Mouse (Mus musculus): ENCODE measurements around the gene Kcnj12. TPM values are rescaled to one million over a fixed set of nuclear protein-coding genes. Genes with fewer than 3 reads are reported as not detected.

Gene Kcnj12
- polyA plus RNA-seq, 1 experiment from 2014 or later = 1.7 TPM

DNA sequence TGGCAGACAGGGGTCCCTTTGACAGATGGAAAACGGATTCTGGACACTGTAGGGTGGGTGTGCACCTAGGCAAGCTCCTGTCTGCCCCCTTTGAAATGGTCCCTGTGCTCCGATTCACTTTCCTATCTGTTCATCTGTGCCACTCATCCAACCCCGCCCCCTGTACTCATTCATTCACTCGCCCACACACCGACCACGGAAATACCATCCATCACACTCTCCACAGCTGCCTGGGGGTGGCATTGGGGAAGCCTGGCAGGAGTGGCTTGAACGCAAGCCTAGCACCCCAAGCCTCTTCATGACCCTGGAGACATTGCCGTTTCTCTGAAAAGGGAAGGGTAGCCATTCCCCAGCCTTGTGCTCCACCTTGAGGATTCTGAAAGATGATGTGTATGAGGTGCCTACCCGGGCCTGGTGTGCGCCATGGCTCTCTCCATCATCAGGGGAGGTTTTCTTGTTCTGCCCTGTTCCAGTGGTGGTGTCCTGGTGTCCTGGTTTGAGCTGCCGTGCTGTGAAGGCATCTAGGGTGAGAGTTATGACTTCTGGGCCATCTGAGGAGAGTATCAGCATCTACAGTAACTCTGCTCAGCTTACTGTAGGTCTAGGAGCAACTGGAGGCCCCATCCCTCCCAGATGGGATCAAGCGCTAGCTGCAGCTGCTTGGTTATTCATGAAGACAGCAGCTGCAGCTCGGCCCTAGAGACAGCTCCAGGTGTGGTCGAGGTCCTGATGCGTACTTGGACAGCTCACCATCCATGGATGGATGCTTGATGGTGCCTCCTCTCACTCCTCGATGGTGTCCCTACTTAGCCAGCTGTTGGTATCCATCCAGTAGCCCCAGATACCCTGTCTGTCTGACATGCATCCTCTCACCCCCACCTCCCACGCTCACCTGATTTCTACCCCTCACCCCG lies 40.4 kb downstream of the Kcnj12 start:
- WGBS = 76% methylated on average over 18 of the region's 18 CpGs
- H3K9me3 ChIP-seq (replicated peaks) = no peaks in the 10 kb centered on the region
- 0 out of 2 replicates have a peak, but pooled peaks cover 7% of the 10 kb centered on the region for H3K4me1 ChIP-seq
- no peaks in the 10 kb centered on the region for H3K36me3 ChIP-seq
- no peaks in the 10 kb centered on the region for H3K27me3 ChIP-seq
- H3K4me2 ChIP-seq (replicated peaks) = no peak overlapping the region
- H3K9ac ChIP-seq = no peak overlapping the region
- H3K4me3 ChIP-seq (replicated peaks) = no peak overlapping the region
- no peak for ATAC-seq (ENCODE audit: insufficient number of reproducible peaks, low FRiP score, low TSS enrichment, low read depth)
- H3K27ac ChIP-seq (replicated peaks) = no peak overlapping the region

DNA sequence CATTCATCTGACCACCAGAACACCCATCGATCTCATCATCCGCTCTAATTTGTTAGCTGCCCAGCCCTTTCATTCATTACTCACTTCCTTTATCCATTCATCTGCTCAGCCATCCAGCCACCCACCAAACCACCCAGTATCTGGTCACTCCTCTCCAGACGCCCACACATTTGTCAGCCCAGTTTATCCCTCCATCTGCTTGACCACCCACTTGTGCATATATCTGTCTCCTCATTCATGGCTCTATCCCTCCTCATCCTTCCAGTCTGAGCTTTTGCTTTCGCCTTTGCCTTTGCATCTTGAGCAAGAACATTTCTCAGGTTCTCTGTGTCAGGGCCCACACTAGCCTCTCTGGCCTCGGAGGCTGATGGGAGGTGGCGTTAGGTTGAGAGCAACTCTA lies 41.1 kb downstream of the Kcnj12 start:
- WGBS = 88% methylated on average over 6 of the region's 6 CpGs
- no peak overlapping the region for H3K27ac ChIP-seq (replicated peaks)
- no peak for ATAC-seq (ENCODE audit: insufficient number of reproducible peaks, low FRiP score, low TSS enrichment, low read depth)

DNA sequence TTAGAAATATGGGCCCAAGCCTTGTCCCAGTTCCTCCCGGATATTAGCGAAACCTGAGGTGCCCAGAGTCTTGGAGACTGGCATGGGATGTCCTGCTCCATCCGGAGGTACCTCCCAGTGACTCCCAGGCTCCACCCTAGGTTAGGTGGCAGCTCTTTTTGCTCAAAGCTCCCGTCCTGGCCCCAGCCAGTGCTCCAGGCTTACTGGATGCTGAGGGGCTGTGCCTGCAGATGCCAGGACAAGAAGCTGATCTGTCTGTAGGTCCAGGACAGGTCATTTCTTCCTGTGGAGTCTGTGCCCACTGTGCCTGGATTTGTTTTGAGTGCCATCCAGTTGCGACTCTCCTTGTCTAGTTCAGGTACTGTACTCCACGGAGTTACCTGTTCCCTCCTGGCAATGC lies 43.3 kb downstream of the Kcnj12 start:
- WGBS = 84% methylated on average over 6 of the region's 6 CpGs
- H3K36me3 ChIP-seq = no peaks in the 10 kb centered on the region
- H3K4me3 ChIP-seq (replicated peaks) = no peak overlapping the region
- H3K27me3 ChIP-seq = no peaks in the 10 kb centered on the region
- no peak for ATAC-seq (ENCODE audit: insufficient number of reproducible peaks, low FRiP score, low TSS enrichment, low read depth)
- no peaks in the 10 kb centered on the region for H3K9me3 ChIP-seq (replicated peaks)
- H3K4me1 ChIP-seq = no peaks in the 10 kb centered on the region
- no peak overlapping the region for H3K27ac ChIP-seq (replicated peaks)
- no peak overlapping the region for H3K9ac ChIP-seq
- H3K4me2 ChIP-seq (replicated peaks) = no peak overlapping the region

More for the DNA sequence above, 41.1 kb downstream of the Kcnj12 start:
- H3K36me3 ChIP-seq = no peaks in the 10 kb centered on the region
- 0 out of 2 replicates have a peak, but pooled peaks cover 7% of the 10 kb centered on the region for H3K4me1 ChIP-seq
- no peaks in the 10 kb centered on the region for H3K27me3 ChIP-seq
- no peak overlapping the region for H3K4me2 ChIP-seq (replicated peaks)
- H3K9ac ChIP-seq = no peak overlapping the region
- no peak overlapping the region for H3K4me3 ChIP-seq (replicated peaks)
- H3K9me3 ChIP-seq (replicated peaks) = no peaks in the 10 kb centered on the region

DNA sequence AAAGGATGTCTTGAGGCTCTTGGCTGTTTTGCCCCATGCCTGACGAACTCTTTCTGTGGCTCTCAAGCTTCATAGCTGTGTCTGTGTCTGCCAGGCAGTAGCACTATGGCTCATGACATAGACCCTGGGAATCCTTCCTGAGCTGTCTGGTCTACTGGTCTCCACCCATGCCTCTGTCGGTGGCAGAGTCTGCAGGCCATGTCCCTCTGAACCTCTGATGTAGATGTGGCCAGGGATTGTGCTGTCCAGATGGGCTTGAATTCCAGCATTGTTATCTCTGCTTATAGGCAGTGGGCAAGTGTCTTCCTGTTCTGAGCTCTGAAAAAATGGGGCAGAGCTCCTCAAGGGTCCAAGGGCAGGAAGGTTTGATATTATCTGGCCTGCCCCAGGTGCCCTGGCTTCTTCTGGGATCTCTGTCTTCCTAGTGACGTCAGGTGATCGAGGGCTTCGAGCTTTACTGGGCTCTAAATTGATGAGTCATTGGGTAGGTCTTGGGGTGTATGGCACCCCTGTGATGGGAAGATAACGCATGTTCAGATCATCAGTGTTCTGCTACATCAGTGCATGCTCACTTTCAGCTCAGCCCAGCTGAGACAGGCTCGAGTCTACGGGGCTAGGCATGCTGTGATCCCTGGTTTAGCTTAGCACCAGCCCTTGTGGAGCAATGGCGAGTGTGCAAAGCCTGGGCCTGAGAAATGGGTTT lies 44.9 kb downstream of the Kcnj12 start:
- H3K27ac ChIP-seq (replicated peaks) = no peak overlapping the region
- no peaks in the 10 kb centered on the region; the same call in 1 of the 2 replicates for H3K4me1 ChIP-seq
- no peak overlapping the region for H3K9ac ChIP-seq
- H3K4me2 ChIP-seq (replicated peaks) = no peak overlapping the region
- no peaks in the 10 kb centered on the region for H3K27me3 ChIP-seq
- no peaks in the 10 kb centered on the region for H3K36me3 ChIP-seq
- no peak for ATAC-seq (ENCODE audit: insufficient number of reproducible peaks, low FRiP score, low TSS enrichment, low read depth)
- H3K4me3 ChIP-seq (replicated peaks) = no peak overlapping the region
- 84% methylated on average over 9 of the region's 9 CpGs for WGBS
- no peaks in the 10 kb centered on the region for H3K9me3 ChIP-seq (replicated peaks)

DNA sequence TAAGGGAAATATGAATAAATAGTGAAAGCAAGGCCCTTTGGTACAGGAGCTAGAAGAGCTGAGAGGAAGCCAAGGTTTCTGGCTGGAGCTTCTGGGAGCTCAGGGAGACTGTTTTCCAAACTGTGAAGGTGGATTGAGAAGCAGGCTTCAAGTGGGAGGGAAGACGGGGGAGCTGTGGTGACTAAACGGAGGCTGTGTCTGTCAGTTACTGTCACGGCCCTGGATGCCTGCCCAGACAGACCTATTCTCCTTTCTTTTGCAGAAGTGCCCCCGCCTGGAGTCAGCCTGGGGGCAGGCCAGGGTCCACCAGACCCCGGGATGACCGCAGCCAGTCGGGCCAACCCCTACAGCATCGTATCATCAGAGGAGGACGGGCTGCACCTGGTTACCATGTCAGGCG lies 46.5 kb downstream of the Kcnj12 start:
- no peaks in the 10 kb centered on the region for H3K9me3 ChIP-seq (replicated peaks)
- H3K27me3 ChIP-seq = no peaks in the 10 kb centered on the region
- H3K4me2 ChIP-seq (replicated peaks) = no peak overlapping the region
- H3K27ac ChIP-seq (replicated peaks) = no peak overlapping the region
- H3K4me1 ChIP-seq = no peaks in the 10 kb centered on the region; the same call in 1 of the 2 replicates
- no peaks in the 10 kb centered on the region for H3K36me3 ChIP-seq
- H3K9ac ChIP-seq = no peak overlapping the region
- no peak overlapping the region for H3K4me3 ChIP-seq (replicated peaks)
- 79% methylated on average over 10 of the region's 10 CpGs for WGBS
- no peak for ATAC-seq (ENCODE audit: insufficient number of reproducible peaks, low FRiP score, low TSS enrichment, low read depth)

DNA sequence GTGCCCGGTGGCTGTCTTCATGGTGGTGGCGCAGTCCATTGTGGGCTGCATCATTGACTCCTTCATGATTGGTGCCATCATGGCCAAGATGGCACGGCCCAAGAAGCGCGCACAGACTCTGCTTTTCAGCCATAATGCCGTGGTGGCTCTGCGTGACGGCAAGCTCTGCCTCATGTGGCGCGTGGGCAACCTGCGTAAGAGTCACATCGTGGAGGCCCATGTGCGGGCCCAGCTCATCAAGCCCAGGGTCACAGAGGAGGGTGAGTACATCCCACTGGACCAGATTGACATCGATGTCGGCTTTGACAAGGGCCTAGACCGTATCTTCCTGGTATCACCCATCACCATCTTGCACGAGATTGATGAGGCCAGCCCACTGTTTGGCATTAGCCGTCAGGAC lies 47.3 kb downstream of the Kcnj12 start:
- no peak overlapping the region for H3K4me2 ChIP-seq (replicated peaks)
- H3K27ac ChIP-seq (replicated peaks) = no peak overlapping the region
- H3K4me1 ChIP-seq = no peaks in the 10 kb centered on the region; the same call in 1 of the 2 replicates
- H3K9me3 ChIP-seq (replicated peaks) = no peaks in the 10 kb centered on the region
- no peaks in the 10 kb centered on the region for H3K36me3 ChIP-seq
- no peak for ATAC-seq (ENCODE audit: insufficient number of reproducible peaks, low FRiP score, low TSS enrichment, low read depth)
- 97% methylated on average over 18 of the region's 18 CpGs for WGBS
- H3K4me3 ChIP-seq (replicated peaks) = no peak overlapping the region
- no peak overlapping the region for H3K9ac ChIP-seq
- no peaks in the 10 kb centered on the region for H3K27me3 ChIP-seq

DNA sequence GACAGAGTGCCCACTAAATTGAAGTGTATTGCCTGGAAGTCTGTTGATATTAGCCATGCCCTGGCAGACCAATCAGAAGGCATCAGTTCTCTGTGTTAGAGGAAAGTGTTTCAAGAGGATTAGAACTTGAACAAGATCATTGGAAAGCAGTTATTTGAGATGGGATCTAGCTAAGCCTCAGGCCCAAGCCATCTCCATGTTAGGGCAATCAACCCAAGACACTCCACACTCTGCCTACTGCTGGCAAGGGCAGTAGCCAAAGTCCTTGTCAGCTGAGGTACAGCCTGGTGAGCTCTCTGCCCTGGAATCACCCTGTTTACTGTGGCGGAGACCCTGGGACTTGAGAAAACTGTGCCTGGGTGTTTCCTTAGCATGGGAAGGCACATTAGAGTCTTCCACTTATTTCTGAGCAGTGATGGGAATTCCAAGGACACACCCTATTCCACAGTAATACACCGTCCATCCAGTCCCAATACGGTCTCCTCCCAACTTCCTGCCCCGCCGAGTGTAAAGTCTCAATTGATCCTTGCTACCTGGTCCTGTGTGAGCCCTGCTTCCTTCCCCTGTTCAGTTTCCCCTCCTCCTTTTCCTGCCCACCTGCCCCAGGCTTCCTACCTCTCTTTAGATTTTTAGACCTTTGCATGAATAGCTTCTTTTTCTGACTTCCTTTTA lies 52.4 kb downstream of the Kcnj12 start:
- Histone ChIP-seq H3K27me3 (no peaks in the 10 kb centered on the region), H3K27ac (replicated peaks) (no peak overlapping the region), H3K4me2 (replicated peaks) (no peak overlapping the region), H3K4me1 (no peaks in the 10 kb centered on the region; the same call in 1 of the 2 replicates), H3K9me3 (replicated peaks) (no peaks in the 10 kb centered on the region), H3K36me3 (no peaks in the 10 kb centered on the region), H3K9ac (no peak overlapping the region), H3K4me3 (replicated peaks) (no peak overlapping the region)
- no peak for ATAC-seq (ENCODE audit: insufficient number of reproducible peaks, low FRiP score, low TSS enrichment, low read depth)
- WGBS = 71% methylated on average over 5 of the region's 5 CpGs

DNA sequence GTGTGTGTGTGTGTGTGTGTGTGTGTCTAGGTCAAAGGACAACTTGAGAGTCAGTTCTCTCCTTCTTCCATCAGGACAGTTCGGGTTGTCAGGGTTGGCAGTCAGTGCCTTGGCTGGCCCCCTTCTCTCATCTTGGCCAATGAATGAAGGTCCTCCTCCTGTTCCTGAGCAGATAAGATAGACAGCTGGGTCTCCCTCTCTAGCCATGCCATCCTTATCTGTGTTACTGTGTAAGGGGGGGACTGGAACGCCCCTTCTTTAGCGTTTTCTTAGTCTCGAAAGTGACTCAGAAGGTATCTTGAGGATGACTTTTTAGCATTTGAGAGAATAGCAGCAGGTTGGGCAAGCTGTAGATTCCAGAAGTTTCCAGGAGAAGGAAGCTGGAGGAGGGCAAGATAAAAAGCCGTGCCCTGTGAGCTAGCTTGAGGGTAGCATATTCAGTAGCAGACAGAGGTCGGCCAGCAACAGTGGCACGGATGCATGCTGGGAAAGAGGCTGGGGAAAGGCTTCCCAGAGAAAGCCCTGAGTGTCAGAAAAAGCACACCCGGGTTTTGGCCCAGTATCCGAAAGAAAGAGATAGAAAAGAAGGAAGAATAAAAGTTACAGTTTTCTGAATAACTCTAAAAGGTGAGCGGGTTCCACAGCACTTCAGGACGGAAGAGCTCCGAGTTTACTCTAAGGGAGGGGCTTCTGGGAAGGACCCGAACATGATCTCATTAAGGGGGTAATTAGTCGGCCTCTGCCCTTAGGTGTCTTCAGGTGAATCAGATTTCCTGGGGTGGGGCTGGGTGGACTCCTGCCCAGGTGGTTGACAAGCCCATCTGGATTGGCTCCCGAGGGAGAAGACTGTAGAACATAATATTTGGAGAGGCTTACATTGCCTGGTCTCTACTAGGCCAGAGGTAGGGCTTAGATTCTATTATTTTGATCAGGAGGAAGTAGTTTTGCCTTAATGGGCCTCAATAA lies 53.3 kb downstream of the Kcnj12 start:
- Histone ChIP-seq H3K4me1 (no peaks in the 10 kb centered on the region; the same call in 1 of the 2 replicates), H3K9me3 (replicated peaks) (no peaks in the 10 kb centered on the region), H3K9ac (no peak overlapping the region), H3K27me3 (no peaks in the 10 kb centered on the region), H3K27ac (replicated peaks) (no peak overlapping the region), H3K4me2 (replicated peaks) (no peak overlapping the region), H3K4me3 (replicated peaks) (no peak overlapping the region), H3K36me3 (no peaks in the 10 kb centered on the region)
- no peak for ATAC-seq (ENCODE audit: insufficient number of reproducible peaks, low FRiP score, low TSS enrichment, low read depth)
- WGBS = 65% methylated on average over 15 of the region's 15 CpGs

DNA sequence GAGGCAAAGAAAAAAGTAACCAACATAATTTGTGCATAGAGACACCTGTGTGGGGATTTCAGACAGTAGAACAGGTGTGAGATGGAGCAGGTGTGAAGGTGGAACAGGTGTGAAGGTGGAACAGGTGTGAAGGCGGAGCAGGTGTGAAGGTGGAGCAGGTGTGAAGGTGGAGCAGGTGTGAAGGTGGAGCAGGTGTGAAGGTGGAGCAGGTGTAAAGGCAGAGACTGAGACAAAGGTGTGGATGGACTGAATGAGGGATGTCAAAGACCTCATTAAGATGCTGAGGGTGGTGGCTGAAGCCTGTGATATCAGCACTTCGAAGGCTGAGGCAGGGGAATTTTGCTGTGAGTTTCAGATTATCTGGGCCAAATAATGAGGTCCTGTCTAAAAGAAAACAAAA lies 59.3 kb downstream of the Kcnj12 start:
- Histone ChIP-seq H3K4me3 (replicated peaks) (no peak overlapping the region), H3K9ac (no peak overlapping the region), H3K9me3 (replicated peaks) (no peaks in the 10 kb centered on the region), H3K4me2 (replicated peaks) (no peak overlapping the region), H3K36me3 (no peaks in the 10 kb centered on the region), H3K27ac (replicated peaks) (no peak overlapping the region), H3K27me3 (no peaks in the 10 kb centered on the region), H3K4me1 (no peaks in the 10 kb centered on the region)
- no peak for ATAC-seq (ENCODE audit: insufficient number of reproducible peaks, low FRiP score, low TSS enrichment, low read depth)
- 84% methylated on average over 2 of the region's 2 CpGs for WGBS

DNA sequence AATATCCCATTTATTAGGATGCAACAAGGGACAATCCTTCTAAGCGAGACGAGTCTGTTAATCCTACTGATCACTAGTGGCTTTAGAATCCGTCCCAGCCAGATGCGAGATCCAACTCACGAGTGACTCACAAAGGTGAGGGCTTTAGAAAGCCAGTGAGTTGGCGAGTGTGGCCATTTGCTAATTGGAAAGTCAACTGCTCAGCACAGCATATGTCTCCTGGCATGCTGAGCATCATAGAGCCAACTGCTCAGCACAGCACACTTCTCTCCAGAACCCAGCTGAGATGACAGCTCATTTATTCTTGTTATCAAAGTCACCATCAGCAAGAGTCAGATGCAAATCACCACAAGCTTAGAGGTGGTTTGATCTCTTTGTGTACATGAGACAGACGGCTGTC lies 67.8 kb downstream of the Kcnj12 start:
- Histone ChIP-seq H3K36me3 (no peaks in the 10 kb centered on the region), H3K27me3 (no peaks in the 10 kb centered on the region), H3K4me3 (replicated peaks) (no peak overlapping the region), H3K27ac (replicated peaks) (no peak overlapping the region), H3K4me2 (replicated peaks) (no peak overlapping the region), H3K4me1 (no peaks in the 10 kb centered on the region), H3K9ac (no peak overlapping the region), H3K9me3 (replicated peaks) (no peaks in the 10 kb centered on the region)
- WGBS = 73% methylated on average over 7 of the region's 7 CpGs
- ATAC-seq (ENCODE audit: insufficient number of reproducible peaks, low FRiP score, low TSS enrichment, low read depth) = no peak

Measured in embryonic facial prominence, embryonic 15.5 days (tissue).